Mouse (Mus musculus): ENCODE data around the gene Fgfr2.

- TF ChIP-seq POLR2A (IDR thresholded peaks at IDR 0.05; ENCODE audit: low read depth, low read length) (no peak), CTCF (conservative IDR thresholded peaks at IDR 0.05; ENCODE audit: insufficient read depth, insufficient read length, low read depth, low read length) (no peak)
These were observed 1521.0 kb downstream of the Fgfr2 start for GRCm38 (mm10) chr7:131602106-131602505.

Data from kidney, adult 2 months (tissue).